Mouse (Mus musculus) layer of hippocampus, postnatal 14 days (tissue): ENCODE results near the gene Vmn1r211. TPM values are rescaled to one million over a fixed set of nuclear protein-coding genes. Genes with fewer than 3 reads are reported as not detected.
"Not testable (repeated sequence)": the region's sequence is repeated elsewhere in the genome, so short reads cannot be mapped to it uniquely, and the experiment has no call there.

ENCODE experiments used
- DNase-seq, 2 experiments: peaks; one replicate each; pipeline ENCODE4 v3.0.0; 2021 to 2022; ENCODE audit warnings: low spot score in 2 of 2, mixed read lengths in 1 of 2
- long read RNA-seq, 2 experiments: library from polyadenylated mRNA; stranded (forward); transcript quantifications; one replicate each; pipeline ENCODE4 v2.0.0; 2021
- total RNA-seq, 2 experiments: library from RNA; stranded (reverse); gene quantifications; 2 replicates each; pipeline ENCODE4 v1.2.3; 2021

Gene Vmn1r211
- not detected for total RNA-seq
- long read RNA-seq, experiment 1, result 0 reads
- long read RNA-seq, experiment 2, result 0 reads

DNA sequence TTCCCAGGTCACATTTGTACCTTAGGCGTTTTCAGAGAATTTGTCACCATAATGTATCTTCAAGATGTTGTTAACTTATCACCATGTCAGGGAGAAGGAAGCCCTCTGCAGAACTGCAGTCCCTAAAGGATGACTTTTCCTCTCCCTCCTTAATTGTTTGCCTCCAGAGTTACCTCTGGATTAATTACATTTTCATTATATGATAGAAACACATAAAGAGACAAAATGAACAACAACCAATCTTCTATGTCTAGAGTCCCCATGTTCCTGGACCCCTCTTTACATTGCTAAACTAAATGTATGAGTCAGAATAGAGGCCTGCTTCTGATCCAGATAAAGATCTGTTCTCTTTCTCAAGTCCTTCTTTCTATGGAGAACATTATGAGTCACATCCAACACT lies at the start of gene Vmn1r211:
Vmn1r211 (minus strand) TSS at position 101 of the 400 bp plus-strand sequence.
- DNase-seq, result no peak

DNA sequence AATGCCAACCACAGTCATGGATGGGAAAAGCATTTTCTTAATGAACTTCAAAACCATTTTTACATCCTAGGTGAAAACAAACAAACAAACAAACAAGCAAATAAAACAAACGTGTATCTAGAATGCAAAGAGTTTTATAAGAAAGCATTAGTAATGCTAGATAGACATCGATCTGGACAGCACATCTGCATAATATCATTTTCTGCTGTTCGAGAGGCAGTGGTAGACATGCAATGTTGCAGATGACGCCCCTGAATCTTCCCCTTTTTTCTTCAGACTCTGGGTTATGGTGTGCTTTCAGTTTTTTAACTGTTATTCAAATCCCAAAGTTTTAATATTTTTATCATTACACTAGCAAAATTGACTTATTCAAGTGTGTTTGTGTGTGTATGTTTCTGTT lies 26.7 kb upstream of the Vmn1r211 start, which contains the start of gene Vmn1r212:
Vmn1r212 (minus strand) TSS at position 101 of the 400 bp plus-strand sequence.
- no peak for DNase-seq

DNA sequence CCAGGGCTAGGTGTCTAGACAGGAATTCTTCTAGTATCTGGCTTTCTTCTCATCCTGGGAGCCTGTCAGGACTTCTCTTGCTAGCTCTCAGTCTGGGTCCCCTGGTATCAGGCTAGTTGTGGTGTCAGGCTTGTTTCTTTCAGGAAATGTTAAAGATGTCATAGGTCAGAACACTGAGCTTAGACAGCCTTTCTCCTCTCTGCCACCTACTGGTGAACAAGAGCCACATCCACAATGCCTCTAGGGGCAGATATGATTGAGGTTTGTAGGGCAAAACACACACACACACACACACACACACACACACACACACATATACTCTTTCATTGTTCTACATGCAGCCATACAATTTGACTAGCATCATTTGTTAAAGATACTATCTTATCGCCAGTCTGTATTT lies 21.9 kb upstream of the Vmn1r211 start:
- no peak for DNase-seq

DNA sequence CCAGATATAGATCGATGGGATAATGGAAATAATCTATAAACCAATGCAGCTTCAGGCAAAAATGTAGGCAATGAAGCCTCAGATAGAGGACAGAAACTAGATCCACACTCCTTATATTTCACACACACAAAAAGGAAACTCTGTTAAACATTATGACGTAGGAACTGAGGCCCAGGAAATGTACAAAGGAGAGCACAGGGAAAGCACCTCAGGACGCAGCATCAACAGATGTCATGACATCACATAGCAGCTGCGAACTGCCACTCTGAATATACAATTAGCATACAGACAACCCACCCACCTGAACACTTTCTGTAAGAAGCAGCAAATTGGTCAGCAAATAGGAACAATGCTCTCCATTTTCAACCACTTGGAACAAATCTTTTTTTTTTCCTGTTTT lies 2.6 kb downstream of the Vmn1r211 start:
- DNase-seq, result no peak

DNA sequence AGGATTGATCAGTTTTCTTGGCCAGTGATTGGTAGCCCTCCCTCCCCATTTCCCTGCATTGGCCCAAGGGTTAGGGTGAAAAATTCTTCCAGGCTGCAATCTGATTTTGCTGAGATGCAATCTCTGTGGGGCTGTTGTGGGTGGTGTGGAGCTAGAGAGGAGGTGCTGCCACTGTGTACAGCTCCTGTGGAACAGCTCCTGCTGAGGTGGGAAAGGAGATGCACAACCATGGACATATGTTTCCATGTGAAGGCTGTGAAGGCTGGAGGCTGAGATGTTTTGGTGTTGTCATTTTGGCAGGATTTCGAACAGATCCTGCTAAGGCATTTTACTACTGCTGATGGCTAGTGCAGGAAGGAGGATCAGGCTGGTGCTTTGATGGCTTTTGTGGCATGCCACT lies 10.6 kb downstream of the Vmn1r211 start:
- DNase-seq, result no peak

DNA sequence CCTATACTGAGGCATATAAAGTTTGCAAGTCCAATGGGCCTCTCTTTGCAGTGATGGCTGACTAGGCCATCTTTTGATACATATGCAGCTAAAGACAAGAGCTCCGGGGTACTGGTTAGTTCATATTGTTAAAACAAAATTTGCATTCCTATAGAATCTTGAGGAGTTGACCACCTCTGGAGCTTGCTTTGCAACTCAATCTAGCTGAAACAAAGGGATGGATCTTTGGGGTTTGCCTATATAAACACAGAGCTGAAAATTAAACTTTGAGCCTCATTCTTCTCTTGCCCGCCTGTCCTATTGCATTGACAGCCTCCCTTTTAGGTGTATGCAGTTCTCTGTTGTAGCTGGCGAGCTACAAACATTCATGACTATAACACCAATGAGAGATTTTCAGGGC lies 13.1 kb downstream of the Vmn1r211 start:
- not testable (repeated sequence) for DNase-seq

DNA sequence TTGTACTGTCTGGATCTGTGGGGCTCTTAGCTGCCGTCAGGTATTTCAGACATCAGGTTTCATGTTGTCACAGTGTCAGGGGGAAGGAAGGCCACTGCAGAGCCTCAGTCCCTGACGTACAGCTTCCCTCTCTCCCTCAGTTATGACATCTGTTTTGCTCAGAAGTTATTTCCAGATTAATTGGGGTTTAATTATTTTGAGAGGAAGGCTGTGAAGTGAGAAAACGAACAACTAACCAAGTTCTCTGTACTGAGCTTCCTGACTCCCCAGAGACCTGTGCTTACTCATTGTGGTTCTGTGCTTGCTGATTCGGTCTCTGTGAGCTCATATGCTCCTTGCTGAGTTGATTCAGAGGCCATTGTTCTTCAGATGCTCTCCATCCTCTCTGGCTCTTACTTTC lies 26.1 kb downstream of the Vmn1r211 start, which contains the start of gene Vmn1r210:
Vmn1r210 (minus strand) TSS at position 101 of the 400 bp plus-strand sequence.
- DNase-seq, result no peak

DNA sequence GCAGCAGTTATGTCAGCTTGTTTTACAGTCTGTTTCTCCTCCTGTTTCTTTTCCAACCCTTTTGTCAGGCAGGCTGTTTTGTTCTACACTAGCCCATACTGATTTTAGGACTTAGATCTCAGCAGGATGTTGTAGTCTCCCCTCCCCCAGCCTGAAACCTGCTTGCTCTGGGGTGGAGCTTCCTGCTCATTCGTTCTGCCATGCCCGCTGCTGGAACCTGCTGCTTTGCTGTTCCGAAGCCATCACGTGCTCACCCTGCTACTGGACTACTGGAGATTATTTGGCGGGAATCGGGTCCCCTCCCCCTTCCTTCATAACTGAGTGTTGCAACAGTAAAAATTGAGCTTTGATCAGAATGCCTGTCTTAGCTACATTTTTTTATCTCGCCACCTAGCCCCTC lies 28.0 kb downstream of the Vmn1r211 start:
- DNase-seq, result not testable (repeated sequence)

DNA sequence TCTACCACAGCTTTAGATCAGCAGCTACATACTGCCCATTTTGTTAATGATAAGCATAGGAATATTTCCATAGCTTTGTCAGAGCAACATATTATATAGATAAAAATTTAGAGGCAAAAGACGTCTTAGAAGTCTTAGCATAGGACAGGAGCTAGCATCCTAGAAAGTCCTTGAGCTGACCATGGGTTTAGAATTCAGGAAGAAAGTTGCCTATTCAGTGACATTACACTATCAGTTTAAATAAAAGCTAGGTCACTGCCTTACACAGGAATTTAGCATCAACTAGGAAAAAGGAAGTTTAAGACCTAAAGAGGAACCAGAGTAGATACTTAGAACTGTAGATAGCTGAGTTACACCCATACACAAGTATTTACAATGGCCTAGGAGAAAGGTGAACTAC lies 35.8 kb downstream of the Vmn1r211 start:
- not testable (repeated sequence) for DNase-seq

DNA sequence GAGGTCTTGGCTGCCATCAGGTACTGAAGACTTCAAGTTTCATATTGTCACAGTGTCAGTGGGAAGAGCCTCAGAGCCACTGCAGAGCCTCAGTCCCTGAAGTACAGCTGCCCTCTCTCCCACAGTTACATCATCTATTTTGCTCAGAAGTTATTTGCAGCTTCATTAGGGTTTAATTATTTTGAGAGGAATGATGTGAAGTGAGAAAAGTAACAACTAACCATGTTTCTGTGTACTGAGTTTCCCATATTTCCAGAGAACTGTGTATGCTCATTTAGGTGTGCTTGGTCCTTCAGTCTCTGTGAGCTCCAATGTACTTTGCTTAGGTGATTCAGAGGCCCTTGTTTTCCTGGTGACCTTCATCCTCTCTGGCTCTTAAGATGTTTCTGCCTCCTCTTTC lies 47.8 kb downstream of the Vmn1r211 start, which contains the start of gene Vmn1r209:
Vmn1r209 (minus strand) TSS at position 101 of the 400 bp plus-strand sequence.
- not testable (repeated sequence) for DNase-seq

Other genes with a start within 250 kb of the Vmn1r211 start
- not detected for gene Vmn1r206, start 233.3 kb downstream of the Vmn1r211 start, total RNA-seq
- under 1 TPM; 0.07 to 0.19 TPM for gene Vmn1r207-ps, start 127.9 kb downstream of the Vmn1r211 start, total RNA-seq
- not detected for gene Vmn1r208, start 80.2 kb downstream of the Vmn1r211 start, total RNA-seq
- gene Vmn1r209, start 47.9 kb downstream of the Vmn1r211 start, total RNA-seq, result under 1 TPM in 1 of 2 experiments, not detected in 1; 0.07 TPM
- not detected for gene Vmn1r210, start 26.2 kb downstream of the Vmn1r211 start, total RNA-seq
- not detected for gene Vmn1r212, start 26.6 kb upstream of the Vmn1r211 start, total RNA-seq
- gene Vmn1r213, start 150.1 kb upstream of the Vmn1r211 start, total RNA-seq, result not detected
- gene Vmn1r214, start 172.9 kb upstream of the Vmn1r211 start, total RNA-seq, result not detected
- gene Vmn1r215, start 210.5 kb upstream of the Vmn1r211 start, total RNA-seq, result not detected